Mouse (Mus musculus) cerebellum, adult 8-10 months (tissue): ENCODE data around the gene Trim38.

Source experiments
- DNase-seq: peaks from one replicate; pipeline ENCODE4 v3.0.0; 2022

The Trim38 gene

DNA sequence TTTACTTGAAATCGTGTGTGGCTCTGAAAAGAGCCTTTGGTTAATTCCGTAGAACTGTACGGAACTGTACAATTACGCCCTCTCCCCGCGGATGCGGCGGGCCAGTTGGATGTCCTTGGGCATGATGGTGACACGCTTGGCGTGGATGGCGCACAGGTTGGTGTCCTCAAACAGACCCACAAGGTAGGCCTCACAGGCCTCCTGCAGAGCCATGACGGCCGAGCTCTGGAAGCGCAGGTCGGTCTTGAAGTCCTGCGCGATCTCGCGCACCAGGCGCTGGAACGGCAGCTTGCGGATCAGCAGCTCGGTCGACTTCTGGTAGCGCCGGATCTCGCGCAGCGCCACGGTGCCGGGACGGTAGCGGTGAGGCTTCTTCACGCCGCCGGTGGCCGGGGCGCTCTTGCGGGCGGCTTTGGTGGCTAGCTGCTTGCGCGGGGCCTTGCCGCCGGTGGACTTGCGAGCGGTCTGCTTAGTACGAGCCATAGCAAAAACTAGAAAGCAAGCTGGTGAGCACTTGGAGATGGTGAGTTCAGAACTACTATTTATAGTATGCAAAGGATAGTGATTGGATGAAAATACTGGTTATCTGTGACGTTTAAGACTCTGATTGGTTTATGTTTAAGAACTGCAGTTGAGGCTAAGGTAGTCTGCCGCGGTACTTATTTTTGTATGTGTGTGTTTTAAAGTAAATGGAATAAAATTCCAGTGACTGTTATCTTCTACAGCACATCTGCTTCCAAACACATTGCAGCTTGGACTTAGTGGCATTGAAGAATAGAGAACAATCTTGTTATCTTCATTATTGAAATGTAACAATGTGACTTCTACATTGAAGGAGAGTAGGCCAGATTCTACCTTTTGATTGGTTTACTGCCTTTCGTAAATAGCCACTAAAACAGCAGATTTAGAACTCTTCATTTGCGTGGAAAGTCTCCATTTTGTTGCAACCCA, 7.6 kb upstream of the Trim38 start, which contains the start of gene Hist1h3a:
Gene Hist1h3a, minus strand, starts transcription at position 516 of the 951 bp plus-strand sequence.
- DNase-seq, result peak; percentile 56

DNA sequence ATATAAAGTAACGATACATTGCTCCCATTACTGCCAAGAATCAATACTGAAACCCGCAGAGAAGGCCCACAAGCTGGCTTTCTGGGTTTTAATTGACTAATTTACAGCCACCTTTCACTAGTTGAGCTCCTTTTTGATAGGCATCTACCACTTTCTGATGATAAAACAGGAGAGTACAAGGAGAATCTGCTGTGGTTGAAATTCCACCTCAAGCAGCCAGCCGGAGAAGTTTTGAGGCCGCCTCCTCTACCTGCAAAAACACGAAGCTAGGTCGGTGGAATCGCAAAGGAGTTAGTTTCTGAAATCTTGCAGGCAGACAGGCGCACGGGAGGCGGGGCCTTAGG, 6.5 kb upstream of the Trim38 start:
- DNase-seq, result no peak

DNA sequence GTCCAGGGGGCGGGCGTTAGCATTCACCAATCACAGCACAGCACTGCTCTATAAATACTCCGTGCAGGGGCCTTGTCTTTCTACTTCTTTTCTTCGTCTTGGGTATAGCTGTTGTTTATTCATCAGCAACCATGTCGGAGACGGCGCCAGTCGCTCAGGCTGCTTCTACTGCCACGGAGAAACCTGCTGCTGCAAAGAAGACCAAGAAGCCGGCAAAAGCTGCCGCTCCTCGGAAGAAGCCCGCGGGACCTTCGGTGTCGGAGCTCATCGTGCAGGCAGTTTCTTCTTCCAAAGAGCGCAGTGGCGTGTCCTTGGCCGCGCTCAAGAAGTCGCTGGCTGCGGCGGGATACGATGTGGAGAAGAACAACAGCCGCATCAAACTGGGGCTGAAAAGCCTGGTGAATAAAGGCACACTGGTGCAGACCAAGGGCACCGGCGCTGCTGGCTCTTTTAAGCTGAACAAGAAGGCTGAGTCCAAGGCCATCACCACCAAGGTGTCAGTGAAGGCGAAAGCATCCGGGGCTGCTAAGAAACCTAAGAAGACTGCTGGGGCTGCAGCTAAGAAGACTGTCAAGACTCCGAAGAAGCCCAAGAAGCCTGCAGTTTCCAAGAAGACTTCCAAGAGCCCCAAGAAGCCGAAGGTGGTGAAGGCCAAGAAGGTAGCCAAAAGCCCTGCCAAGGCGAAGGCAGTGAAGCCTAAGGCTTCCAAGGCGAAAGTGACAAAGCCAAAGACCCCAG, 6.0 kb upstream of the Trim38 start, which contains the start of gene Hist1h1a:
Gene Hist1h1a, plus strand, starts transcription at position 81 of the 738 bp plus-strand sequence.
- DNase-seq, result peak; percentile 72

GRCm38 (mm10) chr13:23764324-23765171, 5.2 kb upstream of the Trim38 start:
- no peak for DNase-seq

- DNase-seq, result no peak
These were observed 4.6 kb upstream of the Trim38 start for GRCm38 (mm10) chr13:23765172-23765513.

GRCm38 (mm10) chr13:23766772-23767171, 2.9 kb upstream of the Trim38 start:
- no peak for DNase-seq

GRCm38 (mm10) chr13:23768834-23769397, 797 bp upstream of the Trim38 start:
- DNase-seq, result no peak

- no peak for DNase-seq
These were observed 3.0 kb downstream of the Trim38 start for GRCm38 (mm10) chr13:23772561-23773313.

- no peak for DNase-seq
These were observed 8.6 kb downstream of the Trim38 start for GRCm38 (mm10) chr13:23778339-23778738.

DNA sequence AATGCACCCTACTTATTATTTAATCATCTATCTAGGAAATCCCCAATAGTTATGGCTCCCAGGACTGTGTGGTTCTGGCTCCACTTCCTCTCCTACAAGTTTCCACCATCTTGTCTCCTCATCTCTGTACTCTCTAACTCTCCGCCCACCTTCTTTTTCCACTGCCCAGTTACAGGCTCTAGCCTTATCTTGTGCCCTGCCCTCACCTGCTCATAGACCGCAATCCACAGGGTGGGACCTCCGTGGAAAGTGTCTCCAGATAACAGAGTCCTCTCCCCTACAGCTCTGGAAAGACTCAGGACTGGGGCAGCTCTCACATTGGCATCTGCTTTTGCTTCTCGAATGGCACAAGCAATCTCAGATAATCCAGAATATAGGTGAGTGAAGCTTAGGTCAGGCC, 9.3 kb downstream of the Trim38 start:
- DNase-seq, result no peak

GRCm38 (mm10) chr13:23792520-23792919, 22.8 kb downstream of the Trim38 start:
- DNase-seq, result peak; percentile 17

DNA sequence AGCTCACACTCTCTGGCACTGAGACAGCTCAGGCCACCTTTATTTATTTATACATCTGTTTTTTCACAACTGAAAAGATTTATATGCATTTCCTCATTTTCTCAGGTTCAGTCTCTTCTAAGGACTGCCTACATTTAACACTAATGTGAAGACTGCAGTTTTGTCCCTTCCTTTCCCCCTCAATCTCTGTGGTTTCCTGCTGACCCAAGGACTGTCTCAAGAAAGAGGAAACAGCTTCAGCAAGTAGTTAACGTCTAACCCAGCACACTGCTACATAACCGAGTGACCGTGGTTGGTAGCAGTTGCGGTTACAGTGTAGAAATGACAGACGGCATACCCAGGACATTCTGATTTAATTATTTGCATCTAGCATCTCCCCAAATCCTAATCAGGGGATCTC, 29.7 kb downstream of the Trim38 start:
- no peak for DNase-seq

DNA sequence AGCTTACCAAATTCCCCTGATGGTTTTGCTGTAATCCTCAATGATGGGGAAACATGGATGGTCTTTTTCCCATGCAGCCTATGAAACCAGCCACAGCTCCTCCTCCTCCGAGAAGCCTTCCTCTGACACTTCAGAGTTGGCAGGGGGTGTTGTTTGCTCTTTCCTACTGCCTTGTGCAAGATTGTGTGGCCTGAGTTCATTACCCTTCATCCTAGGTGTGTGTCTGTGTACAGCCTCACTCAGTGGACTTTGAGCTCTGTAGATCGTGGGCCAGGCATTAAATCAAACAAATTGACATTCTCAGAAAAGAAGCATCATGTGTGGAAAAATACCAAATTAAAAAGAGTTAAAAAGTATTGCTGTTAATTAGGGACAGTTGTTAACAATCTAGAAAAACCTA, 34.8 kb downstream of the Trim38 start:
- DNase-seq, result no peak

- DNase-seq, result no peak
These were observed 36.8 kb downstream of the Trim38 start, which contains the start of gene Slc17a2 for GRCm38 (mm10) chr13:23806422-23807052. Gene Slc17a2 (plus strand): TSS chr13:23806993.

- no peak for DNase-seq
These were observed 46.4 kb downstream of the Trim38 start for GRCm38 (mm10) chr13:23816148-23816547.

GRCm38 (mm10) chr13:23820179-23820940, 50.6 kb downstream of the Trim38 start:
- no peak for DNase-seq

DNA sequence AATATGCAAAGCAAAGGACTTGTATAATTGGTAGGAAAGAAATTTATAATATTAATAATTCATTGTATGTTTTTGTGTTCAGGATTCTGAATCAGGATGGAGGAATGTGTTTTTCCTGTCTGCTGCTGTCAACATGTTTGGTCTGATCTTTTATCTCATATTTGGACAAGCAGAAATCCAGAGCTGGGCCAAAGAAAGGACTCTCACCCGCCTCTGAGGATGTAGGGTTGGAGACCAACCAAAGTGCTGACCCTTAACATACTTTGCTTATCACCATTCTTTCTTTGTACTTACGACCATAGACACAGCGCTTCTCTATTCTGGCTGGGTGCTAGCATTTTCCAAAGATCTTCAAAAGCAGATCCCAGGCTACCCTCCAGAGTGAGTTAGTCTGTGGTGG, 52.5 kb downstream of the Trim38 start:
- DNase-seq, result no peak

DNA sequence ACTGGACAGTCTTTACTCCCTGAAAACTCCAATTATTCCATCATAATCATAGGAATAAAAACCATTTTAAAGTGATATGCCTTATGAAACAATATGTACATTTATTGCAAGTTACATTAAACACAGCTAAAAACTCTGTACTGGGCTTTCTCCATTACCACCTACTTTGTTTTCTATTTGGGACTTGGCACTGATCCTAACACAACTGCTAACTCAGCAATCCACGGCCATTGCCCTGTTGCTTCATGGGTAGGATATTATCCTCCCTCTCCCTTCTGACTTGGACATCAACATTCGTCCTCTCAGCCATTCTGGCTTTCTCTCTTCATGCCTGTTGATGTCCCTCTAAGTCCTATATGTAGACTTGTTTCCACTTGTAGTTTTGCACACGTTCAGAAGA, 56.9 kb downstream of the Trim38 start:
- DNase-seq, result no peak

GRCm38 (mm10) chr13:23833053-23833452, 63.3 kb downstream of the Trim38 start:
- no peak for DNase-seq

DNA sequence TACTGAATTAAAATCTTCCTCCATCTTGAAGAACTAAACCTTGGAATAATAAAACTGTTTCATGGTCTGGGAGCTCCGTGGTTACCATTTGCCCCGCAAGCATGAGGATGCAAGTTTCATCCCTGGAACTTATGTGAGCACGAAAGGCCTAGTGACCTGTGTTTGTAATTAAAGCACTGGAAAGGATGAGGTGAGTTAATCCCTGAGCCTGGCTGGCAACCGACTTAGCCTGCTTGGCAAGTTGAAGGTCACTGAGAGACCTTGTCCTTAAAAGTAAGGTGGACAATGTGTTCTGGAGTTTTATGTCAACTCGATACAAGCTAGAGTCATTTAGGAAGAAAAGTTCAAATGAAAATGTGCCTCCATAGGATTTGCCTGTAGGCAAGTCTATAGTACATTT, 65.1 kb downstream of the Trim38 start:
- DNase-seq, result no peak

GRCm38 (mm10) chr13:23836630-23837029, 66.9 kb downstream of the Trim38 start:
- no peak for DNase-seq
